Mouse (Mus musculus) cortical plate, adult 2 months (tissue): ENCODE results near the gene Sft2d1. TPM values are rescaled to one million over a fixed set of nuclear protein-coding genes. Genes with fewer than 3 reads are reported as not detected.
"Not testable (repeated sequence)": the region's sequence is repeated elsewhere in the genome, so short reads cannot be mapped to it uniquely, and the experiment has no call there.

Experiments used
- H3K27ac ChIP-seq: fragments of 200-500 bp; 2 replicates; pipeline ENCODE4 v1.5.1; 2012; ENCODE audit warnings: low read length, control low read depth, inconsistent platforms; ENCODE audit not compliant: insufficient read depth
- H3K4me1 ChIP-seq: fragments of 200-500 bp; 2 replicates; pipeline ENCODE4 v1.6.1; 2011; ENCODE audit warnings: low read length; ENCODE audit not compliant: control insufficient read depth, insufficient read depth
- H3K4me3 ChIP-seq: fragments of 200-500 bp; 2 replicates; pipeline ENCODE4 v1.5.1; 2011; ENCODE audit warnings: mild to moderate bottlenecking, low read length, control low read depth; ENCODE audit not compliant: insufficient read depth
- CTCF ChIP-seq: fragments of 200-500 bp; IDR thresholded peaks from 2 replicates; pipeline ENCODE4 v1.5.1; 2011; ENCODE audit warnings: mild to moderate bottlenecking, control low read depth, low read length; ENCODE audit not compliant: insufficient read depth; ENCODE audit errors: extremely low read depth
- POLR2A ChIP-seq: fragments of 200-500 bp; IDR thresholded peaks from 2 replicates; pipeline ENCODE4 v1.6.1; 2011; ENCODE audit warnings: mild to moderate bottlenecking, low read length, control low read depth; ENCODE audit not compliant: insufficient read depth; ENCODE audit errors: extremely low read depth
- polyA plus RNA-seq: library from polyadenylated mRNA; depleted of rRNA; stranded (reverse); fragments of >200 nt; gene quantifications from 2 replicates; pipeline ENCODE4 v1.2.3, GENCODE M21; 2012

Sft2d1 gene
- polyA plus RNA-seq, 1 experiment, result 124 TPM

DNA sequence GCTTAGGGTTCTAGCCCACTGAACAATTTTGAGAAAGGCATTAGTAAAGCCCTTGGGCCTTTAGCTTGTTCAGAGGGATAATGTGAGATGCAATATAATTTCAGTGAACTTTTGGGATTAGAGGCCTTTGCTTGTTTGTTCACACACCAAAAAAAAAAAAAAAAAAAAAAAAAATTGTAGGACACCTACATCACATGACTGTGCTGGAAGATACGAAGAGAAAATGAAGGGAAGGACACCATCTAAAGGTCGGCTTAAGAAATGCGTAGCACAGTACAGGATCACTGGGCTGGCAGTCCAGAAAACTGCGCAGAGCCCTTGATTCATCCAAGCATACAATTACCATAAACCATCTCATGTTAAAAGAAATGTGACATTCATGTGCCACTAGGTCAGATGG, 9.4 kb upstream of the Sft2d1 start:
- TF ChIP-seq POLR2A (no peak), CTCF (no peak)
- Histone ChIP-seq H3K4me3 (no peak overlapping the region), H3K27ac (no peak overlapping the region), H3K4me1 (no peaks in the 10 kb centered on the region; the same call in 1 of the 2 replicates)

DNA sequence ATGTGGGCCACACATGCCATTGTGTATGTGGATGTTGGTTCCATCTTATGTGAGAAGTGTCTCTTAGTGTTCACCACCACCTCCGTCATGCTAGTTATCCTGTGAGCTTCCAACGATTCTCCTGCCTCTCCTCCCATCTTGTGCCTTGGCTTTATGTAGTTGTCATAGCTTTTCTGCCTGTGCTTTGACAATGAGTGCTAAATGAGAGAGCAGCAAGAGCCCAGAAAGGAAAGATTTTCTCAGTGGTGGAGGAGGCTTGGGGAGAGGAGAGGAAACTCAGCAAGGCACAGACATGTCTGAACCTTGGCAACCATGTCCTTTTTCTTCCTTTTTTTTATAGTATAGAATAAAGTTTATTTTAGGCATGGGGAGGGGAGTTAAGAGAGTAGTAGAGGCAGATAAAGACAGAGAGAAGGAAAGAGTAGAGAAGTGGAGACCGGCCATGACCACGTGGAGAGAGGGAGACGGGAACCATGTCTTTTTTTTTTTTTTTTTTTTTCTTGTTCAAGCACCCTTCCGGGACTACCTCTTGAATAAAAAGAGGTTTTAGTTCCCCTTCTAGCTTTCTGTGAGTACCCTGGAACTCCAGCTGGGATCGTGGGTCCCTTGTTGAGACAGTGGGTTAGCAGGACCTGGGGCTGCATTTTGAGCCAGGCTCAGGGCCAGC, 8.0 kb upstream of the Sft2d1 start:
- Histone ChIP-seq H3K4me1 (no peaks in the 10 kb centered on the region; the same call in 1 of the 2 replicates), H3K27ac (no peak overlapping the region), H3K4me3 (no peak overlapping the region)
- TF ChIP-seq POLR2A (no peak), CTCF (no peak)

DNA sequence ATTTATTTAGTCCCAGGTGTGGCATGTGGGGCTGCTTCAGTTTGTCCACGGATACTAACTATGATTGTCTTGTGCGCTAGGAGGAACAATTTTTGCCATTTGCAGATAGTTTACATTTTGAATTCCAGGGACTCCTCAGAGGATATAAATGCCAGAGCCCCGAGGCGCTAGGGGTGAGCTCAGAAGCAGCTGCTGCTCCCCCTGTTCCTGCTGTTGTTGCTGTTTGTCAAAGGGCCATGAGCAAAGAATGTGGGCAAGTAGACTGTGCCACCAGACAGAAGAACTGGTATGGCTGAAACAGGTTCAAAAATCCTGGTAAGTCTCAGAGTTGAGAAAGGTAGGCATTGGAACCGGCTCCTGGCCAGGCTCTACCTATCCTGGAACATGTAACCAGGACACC, 7.2 kb upstream of the Sft2d1 start:
- no peak overlapping the region for H3K4me3 ChIP-seq
- TF ChIP-seq CTCF, result no peak
- TF ChIP-seq POLR2A, result no peak
- no peaks in the 10 kb centered on the region; the same call in 1 of the 2 replicates for H3K4me1 ChIP-seq
- H3K27ac ChIP-seq, result no peak overlapping the region

DNA sequence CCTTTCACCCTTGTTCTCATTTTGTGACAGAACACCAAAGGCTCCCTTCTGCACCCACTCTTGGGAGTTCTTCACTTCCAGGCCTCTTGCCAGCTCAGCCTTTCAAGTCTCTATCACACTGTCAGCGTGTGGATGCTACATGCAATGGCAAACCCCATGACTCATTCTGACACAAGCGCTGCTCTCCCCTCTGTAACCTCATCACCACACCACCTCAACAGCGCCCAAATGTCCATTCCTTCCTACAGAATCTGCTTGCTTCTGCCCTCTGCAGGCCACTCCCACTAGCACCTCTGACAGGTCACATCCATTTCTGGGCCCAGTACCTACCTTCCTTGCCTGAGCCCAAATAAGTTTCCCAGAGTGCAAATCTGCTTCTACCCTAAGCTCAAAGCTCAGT, 5.1 kb upstream of the Sft2d1 start:
- no peak overlapping the region for H3K27ac ChIP-seq
- H3K4me1 ChIP-seq, result no peaks in the 10 kb centered on the region; the same call in 1 of the 2 replicates
- H3K4me3 ChIP-seq, result no peak overlapping the region
- TF ChIP-seq POLR2A (no peak), CTCF (0 out of 2 replicates have a peak, but pooled peaks have one; percentile 9)

DNA sequence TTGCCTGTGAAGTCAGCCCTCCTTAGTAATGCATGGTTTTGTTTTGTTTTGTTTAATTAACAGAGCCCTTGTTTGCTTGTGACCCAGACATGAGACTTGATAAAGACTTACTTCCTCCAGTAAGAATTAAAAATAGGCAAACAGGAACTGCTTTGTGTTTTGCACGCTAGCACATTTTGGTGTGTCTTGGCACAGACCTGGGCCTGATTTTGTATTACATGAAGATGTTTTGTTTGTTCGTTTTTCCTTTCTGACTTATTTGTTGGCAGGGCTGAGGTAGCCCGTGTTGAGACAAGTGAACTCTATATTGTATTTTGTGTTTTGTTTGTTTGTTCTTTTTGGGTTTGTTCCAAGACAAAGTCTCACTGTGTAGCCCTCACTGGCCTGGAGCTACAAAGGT, 849 bp downstream of the Sft2d1 start:
- no peak for TF ChIP-seq POLR2A
- no peak for TF ChIP-seq CTCF
- Histone ChIP-seq H3K4me3 (peak overlapping the region; percentile 57), H3K4me1 (peaks cover 10% of the 10 kb centered on the region), H3K27ac (no peak overlapping the region)

DNA sequence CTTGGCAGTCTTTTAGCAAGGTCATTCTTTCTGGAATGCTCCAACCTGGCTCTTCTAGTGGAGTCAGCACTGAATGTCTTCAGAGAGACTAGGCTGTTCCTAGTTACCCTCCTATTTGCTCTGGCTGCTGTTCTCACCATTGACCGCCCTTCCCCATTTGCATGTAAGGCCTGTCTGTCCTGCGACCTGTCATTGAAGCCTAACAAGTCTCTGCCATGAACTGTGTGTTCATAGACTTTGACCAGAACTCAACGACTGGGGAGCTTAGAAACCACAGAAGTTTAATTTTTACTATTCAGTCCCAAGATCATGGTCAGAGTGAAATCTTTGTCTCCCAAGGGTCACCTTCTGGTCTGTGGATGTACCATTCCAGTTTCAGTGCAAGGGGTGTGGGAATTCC, 3.1 kb downstream of the Sft2d1 start:
- TF ChIP-seq POLR2A, result no peak
- no peak for TF ChIP-seq CTCF
- Histone ChIP-seq H3K4me3 (no peak overlapping the region), H3K4me1 (peaks cover 10% of the 10 kb centered on the region; the same call in 1 of the 2 replicates), H3K27ac (no peak overlapping the region)

DNA sequence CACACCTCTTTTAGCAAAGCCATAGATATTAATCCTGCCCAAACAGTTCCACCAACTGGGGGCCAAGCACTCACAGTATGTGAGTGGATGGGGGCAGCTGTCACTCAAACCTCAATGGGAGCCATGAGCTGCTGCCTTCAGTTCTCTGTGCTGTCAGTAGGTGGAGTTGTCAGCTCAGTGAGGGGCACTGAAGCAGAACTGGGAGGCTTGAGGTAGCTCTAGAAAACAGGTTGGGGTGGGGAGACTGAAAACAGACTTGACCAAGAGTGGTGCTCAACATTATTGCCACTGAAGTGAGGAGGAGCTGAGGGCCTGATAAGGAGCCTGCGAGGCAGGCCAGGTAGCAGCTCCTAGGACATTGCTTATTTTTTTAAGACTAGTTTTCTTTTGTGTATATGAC, 5.3 kb downstream of the Sft2d1 start:
- Histone ChIP-seq H3K27ac (no peak overlapping the region), H3K4me1 (peaks cover 10% of the 10 kb centered on the region; the same call in 1 of the 2 replicates), H3K4me3 (no peak overlapping the region)
- TF ChIP-seq POLR2A (no peak), CTCF (peak; percentile 72)

DNA sequence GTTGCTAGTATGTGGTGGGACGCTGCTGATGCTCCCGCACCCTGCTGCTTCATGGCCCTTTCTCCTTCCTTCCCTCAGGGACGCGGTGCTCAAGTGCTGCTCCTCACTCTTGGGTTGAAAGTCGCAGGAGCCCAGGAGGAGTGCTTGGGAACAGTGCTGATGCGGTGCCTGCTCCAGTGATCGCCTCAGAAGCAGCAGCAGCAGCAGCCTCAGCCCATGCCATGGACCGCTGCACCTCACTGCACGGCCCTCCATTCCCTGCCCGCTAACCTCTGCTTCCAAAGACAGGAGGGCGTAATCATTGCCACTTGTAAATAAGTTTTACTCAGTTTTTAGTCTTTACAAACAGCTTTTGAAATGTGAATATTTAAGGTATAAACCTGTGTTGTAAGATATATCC, 16.0 kb downstream of the Sft2d1 start:
- H3K27ac ChIP-seq, H3K4me1 ChIP-seq: not testable (repeated sequence)

DNA sequence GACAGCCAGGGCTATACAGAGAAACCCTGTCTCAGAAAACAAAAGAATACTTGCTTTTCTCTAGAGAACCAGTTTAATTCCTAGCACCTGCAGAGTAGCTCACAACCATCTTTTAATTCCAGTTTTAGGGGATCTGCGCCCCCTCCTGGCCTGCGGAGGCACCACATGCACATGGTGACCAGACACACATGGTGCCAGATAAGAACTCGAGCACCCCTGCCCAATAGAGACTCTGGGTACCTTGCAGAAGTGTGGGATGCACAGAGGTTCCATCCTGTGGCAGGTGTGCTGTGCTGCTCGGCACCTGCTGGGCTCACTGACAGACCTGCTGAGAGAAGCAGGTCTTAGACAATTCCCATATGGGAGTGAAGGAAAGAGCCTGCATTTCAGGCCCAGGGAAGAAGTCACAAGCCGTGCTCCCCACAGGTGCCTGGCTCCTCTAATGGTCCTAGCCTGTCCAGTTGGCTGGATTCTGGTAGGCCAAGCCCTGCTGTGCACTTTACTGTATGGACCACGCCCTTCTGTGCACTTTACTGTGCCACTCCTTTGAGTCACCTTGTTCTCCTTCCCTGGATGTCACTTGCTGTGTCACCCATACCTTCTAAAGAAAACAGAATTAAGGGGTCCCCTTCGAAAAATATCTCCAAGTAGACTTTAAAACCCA, 17.7 kb downstream of the Sft2d1 start:
- TF ChIP-seq POLR2A (no peak), CTCF (peak; percentile 26; the same call in 1 of the 2 replicates)
- Histone ChIP-seq H3K4me3 (no peak overlapping the region), H3K27ac (no peak overlapping the region), H3K4me1 (no peaks in the 10 kb centered on the region)

More for the DNA sequence above, 16.0 kb downstream of the Sft2d1 start:
- not testable (repeated sequence) for H3K4me3 ChIP-seq

DNA sequence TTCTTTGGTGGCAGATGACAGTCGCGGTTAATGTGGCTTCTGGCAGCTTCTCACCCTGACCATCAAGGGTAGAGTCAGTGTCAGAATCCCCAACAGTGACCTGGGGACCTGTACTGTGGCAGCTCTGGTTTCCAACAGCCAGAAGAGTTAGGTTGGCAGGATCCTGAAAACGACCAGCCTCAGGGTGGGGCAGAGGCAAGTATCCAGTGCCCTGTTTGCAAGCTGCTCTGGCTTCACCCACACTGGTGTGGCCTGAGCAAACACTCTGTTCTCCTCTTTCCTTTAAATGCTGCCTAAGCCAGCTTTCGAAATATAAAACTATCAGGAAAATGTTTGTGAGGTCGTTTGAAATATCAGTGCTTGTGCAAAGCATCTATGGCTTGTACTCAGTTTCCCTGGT, 19.7 kb downstream of the Sft2d1 start:
- H3K4me1 ChIP-seq, result no peaks in the 10 kb centered on the region
- no peak overlapping the region for H3K4me3 ChIP-seq
- TF ChIP-seq POLR2A, result no peak
- no peak for TF ChIP-seq CTCF
- no peak overlapping the region for H3K27ac ChIP-seq

DNA sequence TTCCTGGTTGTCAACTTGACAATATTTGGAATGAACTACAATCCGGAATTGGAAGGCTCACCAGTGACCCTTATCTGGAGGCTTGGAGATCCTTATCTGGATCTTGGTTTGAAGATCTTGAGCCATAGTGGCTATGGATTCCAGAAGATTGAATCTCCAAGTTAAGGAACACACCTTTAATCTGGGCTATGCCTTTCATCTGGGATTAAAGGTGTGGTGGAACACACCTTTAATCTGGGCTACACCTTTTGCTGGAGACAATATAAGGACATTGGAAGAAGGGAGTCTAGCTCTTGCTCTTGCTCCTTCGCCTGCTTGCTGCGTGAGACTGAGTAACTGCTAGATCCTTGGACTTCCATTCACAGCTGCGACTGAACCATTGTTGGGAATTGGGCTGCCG, 26.3 kb downstream of the Sft2d1 start, which contains the start of gene Prr18:
Gene Prr18 (plus strand): TSS at position 301 of the 400 bp plus-strand sequence.
- not testable (repeated sequence) for H3K27ac ChIP-seq, H3K4me3 ChIP-seq, H3K4me1 ChIP-seq
